Mouse (Mus musculus) embryonic stem cell, embryonic (primary cell): ENCODE results near the gene Ilvbl.
"Not testable (repeated sequence)": the region's sequence is repeated elsewhere in the genome, so short reads cannot be mapped to it uniquely, and the experiment has no call there.

Experiments
- CTCF ChIA-PET, 4 experiments: fragments of 300-600 bp in 2 of 4; fragments of 350-600 bp in 2 of 4; sonication (Branson Sonifier 250); formaldehyde crosslinking; loops; one replicate each; lab custom pipeline; 2022; ENCODE audit warnings: inconsistent platforms in 2 of 4; lab: Charles Lee
- POLR2A ChIA-PET, 4 experiments: fragments of 300-600 bp in 2 of 4; fragments of 350-600 bp in 2 of 4; sonication (Branson Sonifier 250); formaldehyde crosslinking; loops; one replicate each; lab custom pipeline; 2022; ENCODE audit warnings: antibody characterized with exemption in 4 of 4, inconsistent platforms in 1 of 4; lab: Charles Lee

Ilvbl gene

DNA sequence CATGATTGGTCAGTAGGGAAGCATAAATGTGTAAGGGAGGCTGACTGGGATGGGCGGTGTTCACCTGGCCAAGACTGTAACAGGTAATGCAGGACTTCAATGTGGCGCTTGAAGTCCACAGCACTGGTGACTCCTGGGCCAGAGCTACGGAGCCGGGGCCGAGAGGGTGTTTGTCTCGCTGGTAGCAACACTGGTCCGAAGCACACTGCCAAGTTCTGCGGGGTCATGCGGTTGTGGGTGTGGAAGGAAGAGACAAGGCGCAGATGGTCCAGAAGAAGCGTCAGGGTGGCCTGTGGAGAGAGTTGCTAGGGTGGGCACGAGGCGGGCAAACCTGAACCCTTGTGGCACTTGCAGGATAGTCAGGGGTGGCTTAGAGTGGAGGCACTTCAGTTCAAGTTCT, 11.9 kb downstream of the Ilvbl start:
- POLR2A ChIA-PET = no interaction called here
- CTCF ChIA-PET = no interaction called here

- POLR2A ChIA-PET = no interaction called here
- CTCF ChIA-PET = interaction anchor here in 3 of 4 experiments (0.5 to 1.0 kb wide), 3 partner anchors 64 to 1578 kb away, joined by 3 to 9 read pairs (median 3); no protein-coding TSS in a partner anchor
These were observed 15.1 kb downstream of the Ilvbl start for GRCm38 (mm10) chr10:78589291-78589690.

DNA sequence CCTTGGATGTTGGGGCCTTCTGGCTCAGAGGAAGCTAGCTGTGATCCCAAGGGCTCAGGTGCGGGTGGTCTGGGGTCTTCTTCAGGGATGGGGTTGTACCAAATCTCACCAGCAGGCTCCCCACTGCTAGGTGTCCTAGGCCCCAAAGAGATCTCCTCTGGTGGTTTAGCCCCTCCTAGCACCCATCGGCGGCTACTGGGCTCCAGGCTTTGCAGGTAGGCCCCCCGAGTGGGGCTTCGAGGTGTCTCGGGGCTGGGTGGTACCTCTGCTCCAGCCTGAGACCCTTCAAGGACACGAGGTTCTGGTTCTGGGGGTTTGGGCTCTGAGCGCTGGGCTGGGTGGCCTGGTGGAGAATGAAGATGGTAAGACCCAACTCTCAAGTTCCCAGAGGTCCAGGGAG, 15.8 kb downstream of the Ilvbl start:
- ChIA-PET POLR2A (interaction anchor here in 1 of 4 experiments (0.7 kb wide), 1 partner anchor 16 kb away, joined by 3 read pairs; the partner anchor contains the start of gene Ilvbl), CTCF (interaction anchor here in 2 of 4 experiments (0.8 to 1.9 kb wide), 2 partner anchors 65 to 102 kb away, joined by 3 to 5 read pairs; no protein-coding TSS in a partner anchor)

- ChIA-PET POLR2A (no interaction called here), CTCF (interaction anchor here in 2 of 4 experiments (0.8 to 1.9 kb wide), 2 partner anchors 103 kb away, joined by 4 to 5 read pairs; no protein-coding TSS in a partner anchor)
These were observed 16.6 kb downstream of the Ilvbl start for GRCm38 (mm10) chr10:78590744-78591143.

DNA sequence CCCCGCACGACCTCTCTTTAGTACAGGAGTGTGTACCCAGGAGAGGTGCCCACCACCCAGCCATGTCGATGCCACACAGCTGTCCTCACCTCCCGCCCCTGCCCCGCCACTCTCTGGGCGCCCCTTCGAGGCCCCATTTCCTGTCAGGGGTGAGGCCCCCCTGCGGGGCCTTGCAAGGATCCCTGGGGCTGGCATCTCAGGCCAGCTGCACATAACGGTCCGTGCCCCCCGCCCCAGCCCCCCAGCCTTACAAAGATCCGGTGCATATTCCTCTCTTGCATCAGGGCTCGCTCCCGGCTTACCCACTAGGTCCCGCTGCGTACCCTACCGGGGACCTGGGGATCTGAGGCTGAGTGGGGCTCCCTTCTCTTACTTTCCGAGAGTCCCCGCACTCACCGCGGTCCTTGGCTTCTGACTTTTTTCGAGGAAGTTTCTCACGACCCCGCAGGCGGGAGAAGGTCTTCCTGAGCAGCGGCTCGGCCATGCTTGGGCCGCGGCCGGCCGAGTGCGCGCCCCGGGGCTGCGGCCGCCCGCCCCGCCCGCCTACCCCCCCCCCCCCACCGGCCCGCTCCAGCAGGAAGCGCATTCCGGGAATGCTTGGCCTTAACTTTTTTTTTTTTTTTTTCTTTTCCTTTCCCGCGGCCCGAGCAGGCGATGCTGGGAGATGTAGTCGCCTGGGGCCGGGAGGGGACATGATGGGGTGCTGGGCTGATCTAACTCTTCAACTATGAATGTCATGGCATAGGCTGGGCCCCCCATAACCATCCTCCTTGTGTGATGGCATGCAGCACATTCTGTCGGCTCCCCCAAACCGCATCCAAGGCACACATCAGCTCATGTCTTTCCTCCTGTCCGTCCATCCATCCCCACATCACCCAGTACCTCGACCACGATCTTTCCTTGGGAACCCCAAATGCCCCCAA, 17.5 kb downstream of the Ilvbl start, which contains the start of gene Syde1:
TSS of gene Syde1 (minus strand) at position 559 of the 923 bp plus-strand sequence.
- ChIA-PET CTCF (interaction anchor here in 2 of 4 experiments (0.8 to 1.9 kb wide), 2 partner anchors 104 kb away, joined by 4 to 5 read pairs; no protein-coding TSS in a partner anchor), POLR2A (no interaction called here)

DNA sequence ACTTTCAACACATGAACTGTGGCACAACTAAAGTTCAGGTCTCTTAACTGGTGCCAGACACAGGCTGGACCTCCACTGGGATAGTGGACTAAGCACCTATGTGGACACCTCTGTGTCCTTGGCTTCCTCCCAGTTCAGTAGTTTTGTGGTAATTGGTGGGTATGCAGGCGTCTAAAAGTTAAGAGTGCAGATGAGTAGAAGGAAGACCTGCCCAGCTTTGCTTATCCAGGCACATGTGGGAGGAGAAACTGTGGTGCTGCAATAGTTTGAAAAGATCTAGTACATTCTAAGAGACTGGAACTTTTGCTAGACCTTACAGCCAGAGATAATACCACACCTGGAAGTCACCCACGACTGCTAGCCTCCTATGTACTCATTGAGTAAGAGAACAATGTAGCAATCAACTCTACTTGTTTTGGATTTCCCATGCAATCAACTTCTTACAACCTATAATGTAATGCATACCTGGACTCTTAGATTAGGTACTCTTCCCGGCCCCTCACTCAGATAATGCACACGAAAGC, 18.8 kb downstream of the Ilvbl start:
- ChIA-PET POLR2A (no interaction called here), CTCF (no interaction called here)

GRCm38 (mm10) chr10:78593736-78594135, 19.6 kb downstream of the Ilvbl start:
- ChIA-PET CTCF (no interaction called here), POLR2A (interaction anchor here in 2 of 4 experiments (0.7 kb wide), 2 partner anchors 9 to 970 kb away, joined by 3 read pairs; no protein-coding TSS in a partner anchor)

DNA sequence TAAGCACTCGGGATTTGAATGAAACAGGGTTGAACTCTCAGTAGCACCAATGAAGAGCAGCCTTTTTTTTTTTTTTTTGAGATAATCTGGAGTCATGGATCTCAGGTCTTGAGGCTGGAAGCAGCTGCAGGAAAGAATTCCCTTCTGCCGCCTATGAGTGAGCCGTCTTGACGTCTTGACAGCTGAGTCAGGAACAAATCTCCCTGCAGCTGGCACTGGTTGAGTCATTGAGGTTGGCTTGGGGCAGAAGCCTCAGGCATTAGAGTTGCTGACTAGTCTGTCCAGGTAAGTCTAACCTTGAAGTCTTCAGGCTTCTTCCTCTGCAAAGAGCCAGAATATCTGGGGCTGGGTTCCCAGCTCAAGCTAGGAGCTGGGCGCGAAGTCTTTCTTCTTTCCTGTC, 20.0 kb downstream of the Ilvbl start:
- ChIA-PET CTCF (interaction anchor here in 1 of 4 experiments (0.7 kb wide), 1 partner anchor 516 kb away, joined by 8 read pairs; no protein-coding TSS in a partner anchor), POLR2A (interaction anchor here in 3 of 4 experiments (0.7 to 1.3 kb wide), 4 partner anchors 9 to 971 kb away, joined by 3 to 8 read pairs (median 3); no protein-coding TSS in a partner anchor)

GRCm38 (mm10) chr10:78594566-78594965, 20.4 kb downstream of the Ilvbl start:
- ChIA-PET CTCF (interaction anchor here in 2 of 4 experiments (0.6 to 0.7 kb wide), 2 partner anchors 140 to 516 kb away, joined by 3 to 8 read pairs; no protein-coding TSS in a partner anchor), POLR2A (interaction anchor here in 3 of 4 experiments (0.7 to 1.3 kb wide), 4 partner anchors 10 to 971 kb away, joined by 3 to 8 read pairs (median 3); no protein-coding TSS in a partner anchor)

DNA sequence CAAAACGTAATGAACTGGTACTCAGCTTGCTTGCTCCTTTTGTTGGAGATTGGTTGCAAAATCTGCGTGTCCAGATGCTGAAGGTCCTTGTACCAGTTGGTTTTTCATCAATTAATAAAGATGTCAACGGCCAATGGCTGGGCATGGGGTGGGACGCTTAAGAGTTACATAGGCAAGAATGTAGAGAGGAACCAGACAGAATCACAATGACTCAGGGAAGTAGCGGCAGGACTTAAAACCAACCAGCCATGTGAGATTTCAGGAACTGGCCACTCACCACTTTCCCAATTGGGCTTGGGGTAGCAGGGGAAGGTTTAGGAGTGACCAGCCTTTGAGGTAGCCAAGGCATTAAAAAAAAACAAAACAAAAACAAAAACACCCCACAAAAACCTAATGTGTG, 25.7 kb downstream of the Ilvbl start:
- ChIA-PET CTCF (no interaction called here), POLR2A (interaction anchor here in 1 of 4 experiments (1.3 kb wide), 1 partner anchor 25 kb away, joined by 4 read pairs; the partner anchor contains the start of gene Ilvbl)

GRCm38 (mm10) chr10:78605080-78605479, 30.9 kb downstream of the Ilvbl start:
- ChIA-PET POLR2A (no interaction called here), CTCF (no interaction called here)

- POLR2A ChIA-PET = interaction anchor here in 2 of 4 experiments (0.6 to 1.1 kb wide), 2 partner anchors 10 to 130 kb away, joined by 3 read pairs; no protein-coding TSS in a partner anchor
- CTCF ChIA-PET = no interaction called here
These were observed 33.5 kb downstream of the Ilvbl start for GRCm38 (mm10) chr10:78607602-78608001.

- ChIA-PET CTCF (no interaction called here), POLR2A (no interaction called here)
These were observed 43.8 kb downstream of the Ilvbl start, which contains the start of gene Olfr1357 for GRCm38 (mm10) chr10:78617974-78618373. Olfr1357 (minus strand) TSS chr10:78618074.

DNA sequence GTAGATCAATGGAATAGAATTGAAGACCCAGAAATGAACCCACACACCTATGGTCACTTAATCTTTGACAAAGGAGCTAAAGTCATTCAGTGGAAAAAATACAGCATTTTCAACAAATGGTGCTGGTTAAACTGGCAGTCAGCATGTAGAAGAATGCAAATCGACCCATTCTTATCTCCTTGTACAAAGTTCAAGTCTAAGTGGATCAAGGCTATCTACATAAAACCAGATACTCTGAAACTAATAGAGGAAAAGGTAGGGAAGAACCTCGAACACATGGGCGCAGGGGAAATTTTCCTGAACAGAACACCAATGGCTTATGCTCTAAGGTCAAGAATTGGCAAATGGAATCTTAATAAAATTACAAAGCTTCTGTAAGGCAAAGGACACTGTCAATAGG, 49.0 kb downstream of the Ilvbl start:
- POLR2A ChIA-PET, CTCF ChIA-PET: not testable (repeated sequence)

DNA sequence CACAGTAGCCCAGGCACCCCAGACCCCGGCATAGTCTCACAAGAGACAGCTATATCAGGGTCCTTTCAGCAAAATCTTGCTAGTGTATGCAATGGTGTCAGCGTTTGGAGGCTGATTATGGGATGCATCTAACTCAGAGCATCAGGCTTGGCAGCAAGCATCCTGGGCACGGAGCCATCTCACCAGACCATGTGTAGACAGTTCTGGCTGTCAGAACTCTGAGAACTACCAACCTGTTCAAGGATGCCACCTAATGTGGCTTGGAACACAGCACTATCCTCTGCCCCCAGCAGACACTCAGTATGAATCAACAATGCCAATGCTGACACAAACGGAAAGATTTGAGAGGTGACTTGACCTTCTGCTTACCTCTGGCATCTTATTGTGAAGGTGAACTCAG, 56.0 kb downstream of the Ilvbl start:
- CTCF ChIA-PET = no interaction called here
- POLR2A ChIA-PET = no interaction called here

DNA sequence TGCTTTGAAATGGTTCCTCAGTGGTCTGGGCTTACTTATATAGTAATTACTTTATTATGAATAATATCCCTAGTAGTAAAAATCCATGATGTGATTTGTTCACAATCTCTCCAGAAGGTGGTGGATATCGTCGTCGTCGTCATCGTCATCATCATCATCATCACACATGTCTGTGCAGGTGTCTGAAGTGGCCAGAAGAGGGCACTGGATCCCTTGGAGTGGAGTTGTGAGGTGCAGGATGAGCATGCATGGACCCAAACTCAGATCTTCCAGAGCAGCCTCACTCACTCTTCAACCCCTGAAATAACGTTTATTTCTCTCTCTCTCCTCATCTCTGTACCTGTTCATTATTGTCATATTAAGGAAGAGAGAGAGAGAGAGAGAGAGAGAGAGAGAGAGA, 58.2 kb downstream of the Ilvbl start:
- CTCF ChIA-PET = no interaction called here

More for the DNA sequence above, 58.2 kb downstream of the Ilvbl start:
- POLR2A ChIA-PET = no interaction called here
